Mouse (Mus musculus) stomach, embryonic 15.5 days (tissue): ENCODE measurements around the gene Clasp1. TPM values are rescaled to one million over a fixed set of nuclear protein-coding genes. Genes with fewer than 3 reads are reported as not detected.

ENCODE experiments used
- ATAC-seq: fragments of 200-750 bp; cut with Nextera tagmentation; 2 replicates; pipeline ENCODE4 v1.8.0; 2017; ENCODE audit warnings: low read depth, moderate number of reproducible peaks, moderate TSS enrichment; ENCODE audit not compliant: insufficient read depth, low FRiP score
- H3K27ac ChIP-seq: fragments of 300-500 bp; sonication (generic); 2 replicates; pipeline ENCODE4 v1.5.1; 2015; ENCODE audit warnings: mild to moderate bottlenecking, inconsistent platforms
- H3K27me3 ChIP-seq: fragments of 300-500 bp; sonication (generic); replicated peaks from 2 replicates; pipeline ENCODE4 v1.6.1; 2015; ENCODE audit warnings: inconsistent platforms
- H3K36me3 ChIP-seq: fragments of 300-500 bp; sonication (generic); 2 replicates; pipeline ENCODE4 v1.6.1; 2015; ENCODE audit warnings: inconsistent platforms
- H3K4me1 ChIP-seq: fragments of 300-500 bp; sonication (generic); 2 replicates; pipeline ENCODE4 v1.6.1; 2015; ENCODE audit warnings: inconsistent platforms
- H3K4me2 ChIP-seq: fragments of 300-500 bp; sonication (generic); 2 replicates; pipeline ENCODE4 v1.6.1; 2015; ENCODE audit warnings: mild to moderate bottlenecking, inconsistent platforms
- H3K4me3 ChIP-seq: fragments of 300-500 bp; sonication (generic); replicated peaks from 2 replicates; pipeline ENCODE4 v1.5.1; 2015; ENCODE audit warnings: inconsistent platforms
- H3K9ac ChIP-seq: fragments of 300-500 bp; sonication (generic); 2 replicates; pipeline ENCODE4 v1.6.1; 2015; ENCODE audit warnings: inconsistent platforms
- H3K9me3 ChIP-seq: fragments of 300-500 bp; sonication (generic); 2 replicates; pipeline ENCODE4 v1.6.1; 2016; ENCODE audit warnings: inconsistent platforms
- WGBS: fragments of 180-500 bp; shearing (Covaris S2); methylation state at CpG from one replicate; pipeline ENCODE4 v1.1.7; 2015; 5-methylcytosine and 5-hydroxymethylcytosine counted together
- polyA plus RNA-seq: library from polyadenylated mRNA; unstranded; fragments of >200 nt; fragmentation: Nextera tagmentation; extraction: Ambion mirVana; gene quantifications from 2 replicates; pipeline ENCODE4 v1.2.1, GENCODE M21; 2015

Clasp1 gene
- polyA plus RNA-seq, 1 experiment from 2014 or later: 38.7 TPM

- H3K4me1 ChIP-seq: peaks cover 2% of the 10 kb centered on the region; the same call in 1 of the 2 replicates
- no peak overlapping the region for H3K9ac ChIP-seq
- 68% methylated on average over 8 of the region's 8 CpGs for WGBS
- ATAC-seq: no peak
- no peak overlapping the region for H3K27ac ChIP-seq
- H3K36me3 ChIP-seq: no peaks in the 10 kb centered on the region
- no peak overlapping the region for H3K4me2 ChIP-seq
- H3K9me3 ChIP-seq: no peaks in the 10 kb centered on the region
- no peak overlapping the region for H3K4me3 ChIP-seq
- H3K27me3 ChIP-seq: no peaks in the 10 kb centered on the region
These were observed 93.6 kb downstream of the Clasp1 start for GRCm38 (mm10) chr1:118482285-118483019.

- H3K4me3 ChIP-seq: no peak overlapping the region
- H3K27me3 ChIP-seq: no peaks in the 10 kb centered on the region
- 73% methylated on average over 6 of the region's 6 CpGs for WGBS
- no peak overlapping the region for H3K4me2 ChIP-seq
- no peak for ATAC-seq
- H3K4me1 ChIP-seq: peaks cover 2% of the 10 kb centered on the region; the same call in 1 of the 2 replicates
- no peak overlapping the region for H3K27ac ChIP-seq
- H3K9ac ChIP-seq: no peak overlapping the region
- no peaks in the 10 kb centered on the region for H3K36me3 ChIP-seq
- no peaks in the 10 kb centered on the region for H3K9me3 ChIP-seq
These were observed 94.7 kb downstream of the Clasp1 start for GRCm38 (mm10) chr1:118483504-118484096.

- Histone ChIP-seq H3K36me3 (no peaks in the 10 kb centered on the region), H3K9ac (no peak overlapping the region), H3K9me3 (no peaks in the 10 kb centered on the region), H3K27me3 (no peaks in the 10 kb centered on the region), H3K27ac (no peak overlapping the region; the same call in 1 of the 2 replicates), H3K4me1 (0 out of 2 replicates have a peak, but pooled peaks cover 2% of the 10 kb centered on the region), H3K4me3 (no peak overlapping the region), H3K4me2 (no peak overlapping the region)
- 65% methylated on average over 3 of the region's 3 CpGs for WGBS
- no peak for ATAC-seq
These were observed 96.7 kb downstream of the Clasp1 start for GRCm38 (mm10) chr1:118485572-118485971.

- H3K36me3 ChIP-seq: no peaks in the 10 kb centered on the region
- 0 out of 2 replicates have a peak, but pooled peaks cover 2% of the 10 kb centered on the region for H3K4me1 ChIP-seq
- no peak for ATAC-seq
These were observed 97.2 kb downstream of the Clasp1 start for GRCm38 (mm10) chr1:118486021-118486420.

GRCm38 (mm10) chr1:118492811-118493210, 104.0 kb downstream of the Clasp1 start:
- H3K27me3 ChIP-seq: no peaks in the 10 kb centered on the region
- no peaks in the 10 kb centered on the region for H3K9me3 ChIP-seq
- H3K4me2 ChIP-seq: no peak overlapping the region
- no peak overlapping the region for H3K27ac ChIP-seq
- no peak for ATAC-seq
- 68% methylated on average over 3 of the region's 3 CpGs for WGBS
- no peak overlapping the region for H3K4me3 ChIP-seq
- 0 out of 2 replicates have a peak, but pooled peaks cover 4% of the 10 kb centered on the region for H3K36me3 ChIP-seq
- H3K9ac ChIP-seq: no peak overlapping the region
- H3K4me1 ChIP-seq: no peaks in the 10 kb centered on the region

More at GRCm38 (mm10) chr1:118486021-118486420, 97.2 kb downstream of the Clasp1 start:
- Histone ChIP-seq H3K9ac (no peak overlapping the region), H3K27me3 (no peaks in the 10 kb centered on the region), H3K27ac (no peak overlapping the region), H3K4me2 (no peak overlapping the region), H3K4me3 (no peak overlapping the region), H3K9me3 (no peaks in the 10 kb centered on the region)

- no peak overlapping the region for H3K27ac ChIP-seq
- H3K4me3 ChIP-seq: no peak overlapping the region
- H3K9ac ChIP-seq: no peak overlapping the region
- H3K4me2 ChIP-seq: no peak overlapping the region
- 94% methylated on average over 9 of the region's 9 CpGs for WGBS
- no peak for ATAC-seq
- no peaks in the 10 kb centered on the region for H3K9me3 ChIP-seq
- peaks cover 10% of the 10 kb centered on the region; the same call in 1 of the 2 replicates for H3K36me3 ChIP-seq
- no peaks in the 10 kb centered on the region for H3K27me3 ChIP-seq
- no peaks in the 10 kb centered on the region for H3K4me1 ChIP-seq
These were observed 105.7 kb downstream of the Clasp1 start for GRCm38 (mm10) chr1:118494551-118494950.

GRCm38 (mm10) chr1:118498311-118498710, 109.5 kb downstream of the Clasp1 start:
- ATAC-seq: no peak
- Histone ChIP-seq H3K4me2 (no peak overlapping the region), H3K27me3 (no peaks in the 10 kb centered on the region), H3K4me1 (no peaks in the 10 kb centered on the region), H3K9me3 (no peaks in the 10 kb centered on the region), H3K36me3 (peaks cover 18% of the 10 kb centered on the region), H3K27ac (no peak overlapping the region), H3K4me3 (no peak overlapping the region), H3K9ac (no peak overlapping the region)
- WGBS: 73% methylated on average over 5 of the region's 5 CpGs

GRCm38 (mm10) chr1:118500606-118501005, 111.7 kb downstream of the Clasp1 start:
- H3K4me1 ChIP-seq: no peaks in the 10 kb centered on the region
- no peak overlapping the region for H3K9ac ChIP-seq
- H3K36me3 ChIP-seq: peaks cover 34% of the 10 kb centered on the region
- WGBS: 90% methylated on average over 11 of the region's 11 CpGs
- no peak for ATAC-seq
- no peaks in the 10 kb centered on the region for H3K9me3 ChIP-seq
- no peaks in the 10 kb centered on the region for H3K27me3 ChIP-seq
- no peak overlapping the region for H3K4me2 ChIP-seq
- no peak overlapping the region for H3K4me3 ChIP-seq
- H3K27ac ChIP-seq: no peak overlapping the region

- no peaks in the 10 kb centered on the region for H3K4me1 ChIP-seq
- H3K9ac ChIP-seq: no peak overlapping the region
- no peaks in the 10 kb centered on the region for H3K27me3 ChIP-seq
- peaks cover 35% of the 10 kb centered on the region for H3K36me3 ChIP-seq
- H3K4me3 ChIP-seq: no peak overlapping the region
- H3K9me3 ChIP-seq: no peaks in the 10 kb centered on the region
- ATAC-seq: no peak
- H3K4me2 ChIP-seq: no peak overlapping the region
- WGBS: 88% methylated on average over 2 of the region's 2 CpGs
- H3K27ac ChIP-seq: no peak overlapping the region
These were observed 112.8 kb downstream of the Clasp1 start for GRCm38 (mm10) chr1:118501691-118502090.

GRCm38 (mm10) chr1:118505746-118506145, 116.9 kb downstream of the Clasp1 start:
- no peak overlapping the region for H3K4me3 ChIP-seq
- no peaks in the 10 kb centered on the region for H3K9me3 ChIP-seq
- ATAC-seq: no peak
- no peaks in the 10 kb centered on the region for H3K27me3 ChIP-seq
- no peak overlapping the region for H3K27ac ChIP-seq
- H3K36me3 ChIP-seq: peaks cover 28% of the 10 kb centered on the region
- no peak overlapping the region for H3K9ac ChIP-seq
- 95% methylated on average over 1 of the region's 1 CpGs for WGBS
- no peaks in the 10 kb centered on the region for H3K4me1 ChIP-seq
- no peak overlapping the region for H3K4me2 ChIP-seq

- Histone ChIP-seq H3K27me3 (no peaks in the 10 kb centered on the region), H3K27ac (no peak overlapping the region), H3K4me2 (no peak overlapping the region), H3K9ac (no peak overlapping the region), H3K4me3 (no peak overlapping the region), H3K36me3 (peaks cover 26% of the 10 kb centered on the region), H3K9me3 (no peaks in the 10 kb centered on the region), H3K4me1 (no peaks in the 10 kb centered on the region)
- 86% methylated on average over 3 of the region's 3 CpGs for WGBS
- ATAC-seq: no peak
These were observed 122.1 kb downstream of the Clasp1 start for GRCm38 (mm10) chr1:118510996-118511395.

- Histone ChIP-seq H3K27me3 (no peaks in the 10 kb centered on the region), H3K27ac (no peak overlapping the region), H3K4me3 (no peak overlapping the region), H3K9me3 (no peaks in the 10 kb centered on the region), H3K9ac (no peak overlapping the region), H3K4me1 (no peaks in the 10 kb centered on the region), H3K36me3 (peaks cover 26% of the 10 kb centered on the region), H3K4me2 (no peak overlapping the region)
- ATAC-seq: no peak
- WGBS: 93% methylated on average over 8 of the region's 8 CpGs
These were observed 123.1 kb downstream of the Clasp1 start for GRCm38 (mm10) chr1:118511738-118512530.
